Mouse (Mus musculus): ENCODE results near the gene Msantd2. TPM values are rescaled to one million over a fixed set of nuclear protein-coding genes. Genes with fewer than 3 reads are reported as not detected.

Gene Msantd2
- total RNA-seq, 2 experiments from 2014 or later, result 18.8 to 26.6 TPM

DNA sequence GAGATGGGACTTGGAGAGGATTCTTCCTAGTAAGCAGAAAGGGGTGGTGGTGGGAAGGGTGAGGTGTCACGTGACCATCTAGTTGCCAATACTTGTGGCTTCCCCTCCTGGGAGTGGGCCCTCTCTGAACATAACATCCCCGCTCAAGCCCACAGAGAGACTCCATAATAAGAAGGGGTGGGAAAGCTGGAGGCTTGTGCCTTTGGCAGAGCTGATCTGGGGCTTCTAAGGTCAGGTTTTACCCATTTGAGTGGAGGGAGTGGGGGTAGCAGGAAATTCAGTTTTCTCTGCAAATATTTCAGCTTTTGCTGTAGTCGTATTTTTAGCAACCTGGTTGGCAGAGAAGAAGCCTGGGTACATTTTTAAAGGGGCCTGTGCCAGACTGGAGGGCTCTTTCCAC lies 67.2 kb downstream of the Msantd2 start:
- intact Hi-C loops (cut with DNase I), result no loop called here
- DNase-seq (ENCODE audit: low spot score in 2 of 2), result peak in 1 of 2 experiments; percentile 54

DNA sequence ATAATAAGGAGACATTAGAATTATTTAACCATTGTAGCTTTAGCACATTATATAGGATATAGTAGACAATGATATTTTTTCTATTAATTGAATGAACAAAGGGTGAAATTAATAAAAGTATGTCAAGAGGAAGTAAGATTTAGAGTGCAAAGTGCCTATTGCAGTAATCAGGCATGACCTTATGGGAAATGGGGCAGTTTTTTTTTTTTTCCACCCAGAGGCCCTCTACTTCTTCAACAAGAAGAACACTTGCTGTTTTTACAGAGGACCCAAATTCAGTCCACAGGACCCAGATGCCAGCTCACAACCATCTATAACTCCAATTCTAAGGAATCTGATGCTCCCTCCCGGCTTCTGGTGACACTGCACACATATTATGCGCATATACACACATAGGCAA lies 71.5 kb downstream of the Msantd2 start:
- intact Hi-C loops (cut with DNase I), result no loop called here
- DNase-seq (ENCODE audit: low spot score in 2 of 2), result no peak

- intact Hi-C loops (cut with DNase I), result no loop called here
- DNase-seq (ENCODE audit: low spot score in 2 of 2), result no peak
Observed at GRCm38 (mm10) chr9:37563805-37564204, 74.7 kb downstream of the Msantd2 start.

- intact Hi-C loops (cut with DNase I), result no loop called here
- no peak for DNase-seq (ENCODE audit: low spot score in 2 of 2)
Observed at GRCm38 (mm10) chr9:37567019-37567418, 77.9 kb downstream of the Msantd2 start.

- DNase-seq (ENCODE audit: low spot score in 2 of 2), result no peak
- intact Hi-C loops (cut with DNase I), result no loop called here
Observed at GRCm38 (mm10) chr9:37567454-37567853, 78.3 kb downstream of the Msantd2 start.

GRCm38 (mm10) chr9:37567892-37568604 lies 78.9 kb downstream of the Msantd2 start:
- peak; percentile 78 to 86 for DNase-seq (ENCODE audit: low spot score in 2 of 2)
- intact Hi-C loops (cut with DNase I), result loop anchor here (2.0 kb wide), 1 partner anchor 13 kb away; the partner anchor contains the start of gene Siae

GRCm38 (mm10) chr9:37568605-37569214 lies 79.6 kb downstream of the Msantd2 start:
- intact Hi-C loops (cut with DNase I), result loop anchor here (2.0 kb wide), 1 partner anchor 14 kb away; the partner anchor contains the start of gene Siae
- DNase-seq (ENCODE audit: low spot score in 2 of 2), result no peak

DNA sequence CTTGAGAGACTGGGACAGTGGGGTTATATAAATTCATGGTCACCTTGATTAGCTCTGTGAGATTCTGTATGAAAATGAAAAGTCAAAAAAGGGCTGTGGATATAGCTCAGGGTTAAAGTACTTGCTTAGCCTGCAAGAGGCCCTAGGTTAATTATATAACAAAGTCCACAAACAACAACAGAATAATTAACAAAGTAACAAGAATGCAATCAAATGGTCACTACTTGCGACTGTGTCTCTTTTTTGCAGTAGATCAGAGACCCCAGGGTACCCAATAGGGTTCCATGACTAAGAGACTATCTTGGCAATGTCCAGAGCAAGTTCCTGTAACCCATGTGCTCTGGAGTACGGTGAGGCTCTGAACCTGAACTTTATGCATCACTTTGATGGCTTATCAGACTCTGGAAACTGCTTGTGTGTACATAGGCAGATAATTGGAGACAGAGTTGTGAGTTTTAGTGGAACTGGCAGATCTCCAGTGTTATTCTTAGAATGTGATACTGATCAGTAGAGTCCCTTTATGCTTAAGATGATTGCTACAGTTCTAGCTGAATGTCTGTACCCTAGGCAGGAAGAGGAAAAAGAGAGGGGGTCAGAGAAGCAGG lies 80.2 kb downstream of the Msantd2 start:
- intact Hi-C loops (cut with DNase I), result loop anchor here (2.0 kb wide), 1 partner anchor 15 kb away; the partner anchor contains the start of gene Siae
- DNase-seq (ENCODE audit: low spot score in 2 of 2), result no peak

DNA sequence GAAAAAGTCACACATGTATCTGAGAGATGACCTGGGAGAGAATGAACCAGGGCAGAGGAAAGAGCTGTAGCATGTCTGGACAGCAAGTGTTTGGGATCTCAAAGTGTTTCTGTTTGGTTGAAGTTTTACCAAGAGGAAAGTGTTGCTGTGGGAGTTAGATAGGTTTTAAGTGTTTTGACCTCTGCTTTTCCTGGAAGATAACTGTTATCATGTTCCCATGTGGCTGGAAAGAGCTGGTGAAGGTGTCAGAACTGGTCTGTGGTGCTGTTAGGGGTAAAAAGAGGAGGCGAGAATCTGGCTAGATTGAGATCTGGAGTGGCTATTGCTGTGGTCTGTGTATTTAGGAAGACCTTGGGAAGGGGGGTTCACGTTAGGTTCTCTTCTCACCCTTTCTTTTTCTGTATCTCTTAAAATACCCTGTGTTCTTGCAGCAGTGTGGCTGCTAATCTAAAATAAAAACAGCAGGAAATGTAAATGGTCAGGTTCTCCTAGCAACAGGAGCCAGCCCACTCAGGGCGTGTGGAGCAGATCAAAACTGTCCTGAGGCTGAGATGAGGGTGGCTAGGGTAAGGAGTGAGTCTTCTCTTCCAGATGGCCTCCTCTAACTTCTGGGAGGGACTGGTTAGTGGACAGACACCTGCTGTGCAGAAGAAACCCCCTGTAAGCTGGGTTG lies 83.2 kb downstream of the Msantd2 start:
- DNase-seq (ENCODE audit: low spot score in 2 of 2), result no peak
- intact Hi-C loops (cut with DNase I), result no loop called here

Other genes with a start within 250 kb of the Msantd2 start
- 1 to 10 TPM; 1.6 to 1.8 TPM for gene Slc37a2, start 233.6 kb upstream of the Msantd2 start, total RNA-seq (2021)
- gene Ccdc15, start 140.9 kb upstream of the Msantd2 start, total RNA-seq (2021), result 1 to 10 TPM; 1.5 to 3.1 TPM
- 10 to 100 TPM; 62.8 to 64.3 TPM for gene Hepacam, start 122.0 kb upstream of the Msantd2 start, total RNA-seq (2021)
- gene Robo4, start 87.4 kb upstream of the Msantd2 start, total RNA-seq (2021), result 1 to 10 TPM; 7.6 to 7.8 TPM
- 10 to 100 TPM; 21.6 to 33.0 TPM for gene Robo3, start 56.1 kb upstream of the Msantd2 start, total RNA-seq (2021)
- 10 to 100 TPM; 19.5 to 23.0 TPM for gene Esam, start 38.8 kb downstream of the Msantd2 start, total RNA-seq (2021)
- 1 to 10 TPM; 1.4 to 4.1 TPM for gene Vsig2, start 49.9 kb downstream of the Msantd2 start, total RNA-seq (2021)
- 1,000 to 10,000 TPM; 1,855 to 2,522 TPM for gene Nrgn, start 63.6 kb downstream of the Msantd2 start, total RNA-seq (2021)
- gene Siae, start 66.4 kb downstream of the Msantd2 start, total RNA-seq (2021), result 10 to 100 TPM; 18.3 to 19.7 TPM
- 1 to 10 TPM; 1.8 to 2.9 TPM for gene Spa17, start 124.4 kb downstream of the Msantd2 start, total RNA-seq (2021)
- 10 to 100 TPM; 52.4 to 63.4 TPM for gene Tbrg1, start 168.0 kb downstream of the Msantd2 start, total RNA-seq (2021)
- gene Panx3, start 179.9 kb downstream of the Msantd2 start, total RNA-seq (2021), result not detected
- not detected for gene Olfr160, start 226.9 kb downstream of the Msantd2 start, total RNA-seq (2021)

Data from left cerebral cortex, postnatal 36 days (tissue).